ENCODE assay signal across 9 mouse cellular contexts in the genomic region with DNA sequence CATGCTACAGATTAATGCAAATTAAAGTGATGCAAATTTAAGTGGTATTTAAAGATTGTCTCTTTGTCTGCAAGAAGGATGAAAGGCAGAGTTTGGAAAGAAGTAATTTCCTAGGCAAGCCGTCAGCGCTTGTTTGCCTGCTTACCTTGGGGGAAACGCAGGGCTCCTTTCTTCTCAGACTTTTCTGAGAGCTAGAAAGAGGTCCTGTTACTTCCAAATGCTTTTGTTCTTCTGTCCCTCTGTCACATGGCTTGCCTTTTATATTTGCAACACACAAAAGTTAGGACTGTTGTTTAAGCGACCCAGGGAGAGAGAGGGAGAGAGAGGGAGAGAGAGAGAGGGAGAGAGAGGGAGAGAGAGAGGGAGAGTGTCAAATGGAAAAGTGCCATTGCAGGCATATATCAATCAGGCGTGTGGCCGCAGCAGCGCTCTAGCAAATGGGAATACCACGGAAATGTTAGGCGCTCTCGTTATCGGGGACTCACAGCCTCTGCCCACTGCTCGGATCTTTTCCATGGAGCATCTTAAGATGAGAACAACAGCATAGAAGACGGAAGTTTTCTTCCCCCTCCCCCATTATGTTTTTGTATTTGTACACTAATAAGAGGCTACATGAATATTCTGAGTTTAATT. TPM values are rescaled to one million over a fixed set of nuclear protein-coding genes. Genes with fewer than 3 reads are reported as not detected.
DNase-seq lines count a peak whose midpoint lies in the region; ATAC-seq lines count a peak whose summit lies in the region.
"Had no signal": no experiment of that assay in that cellular context is flagged by ENCODE, and none has a peak within 500 bp of the region (broad histone marks: within the 10 kb centered on the region; RNA-seq: fewer than 3 reads in every experiment).

A gene (minus strand): TSS at position 534 of the 633 bp plus-strand sequence.

- H3K4me2 ChIP-seq in heart, embryonic 14.5 days (ENCODE audit: low read length) = peak within 1 kb of the TSS; percentile 64
- peak within 1 kb of the TSS; percentile 52 for H3K4me2 ChIP-seq in forebrain, embryonic 12.5 days
- peak within 1 kb of the TSS; percentile 55 for H3K4me2 ChIP-seq in midbrain, embryonic 13.5 days (replicated peaks)

- no peaks in the 10 kb centered on the region for H3K27me3 ChIP-seq in heart, embryonic 14.5 days (ENCODE audit: control insufficient read depth, insufficient read depth, low read length)
- H3K27me3 ChIP-seq in forebrain, embryonic 12.5 days = no peaks in the 10 kb centered on the region
- no peaks in the 10 kb centered on the region for H3K27me3 ChIP-seq in midbrain, embryonic 13.5 days

- H3K9me3 ChIP-seq in heart, embryonic 14.5 days (ENCODE audit: control insufficient read depth, low read length) = no peaks in the 10 kb centered on the region
- H3K9me3 ChIP-seq in forebrain, embryonic 12.5 days = no peaks in the 10 kb centered on the region
- no peaks in the 10 kb centered on the region for H3K9me3 ChIP-seq in midbrain, embryonic 13.5 days

- intact Hi-C loops in left cerebral cortex, postnatal 25 days (cut with DNase I) = no loop called here

- H3K36me3 ChIP-seq in heart, embryonic 14.5 days (ENCODE audit: control insufficient read depth, insufficient read depth, low read length) = no peaks in the 10 kb centered on the region
- no peaks in the 10 kb centered on the region for H3K36me3 ChIP-seq in forebrain, embryonic 12.5 days (replicated peaks)
- no peaks in the 10 kb centered on the region for H3K36me3 ChIP-seq in midbrain, embryonic 13.5 days

- peak within 1 kb of the TSS; percentile 26 to 37 for H3K4me3 ChIP-seq in heart, embryonic 14.5 days (ENCODE audit: control insufficient read depth in 1 of 2, insufficient read depth in 1 of 2, low read depth in 1 of 2, low read length in 2 of 2)
- peak within 1 kb of the TSS; percentile 31 for H3K4me3 ChIP-seq in forebrain, embryonic 12.5 days (replicated peaks)
- peak within 1 kb of the TSS; percentile 38 for H3K4me3 ChIP-seq in midbrain, embryonic 13.5 days (replicated peaks)

- no peak for ATAC-seq in heart, embryonic 14.5 days (ENCODE audit: insufficient number of reproducible peaks, insufficient read depth, low FRiP score, low read depth)
- peak; percentile 54; the same call in 1 of the 2 replicates for ATAC-seq in forebrain, embryonic 12.5 days (ENCODE audit: low FRiP score)
- peak; percentile 49 for ATAC-seq in midbrain, embryonic 13.5 days

- H3K9ac ChIP-seq in heart, embryonic 14.5 days (ENCODE audit: low read length) = no peak within 1 kb of the TSS
- no peak within 1 kb of the TSS; the same call in 1 of the 2 replicates for H3K9ac ChIP-seq in forebrain, embryonic 12.5 days
- H3K9ac ChIP-seq in midbrain, embryonic 13.5 days (replicated peaks) = peak within 1 kb of the TSS; percentile 24; the same call in 1 of the 2 replicates

- H3K4me1 ChIP-seq in heart, embryonic 14.5 days (ENCODE audit: control insufficient read depth in 2 of 2, insufficient read depth in 2 of 2, low read length in 2 of 2) = no peaks in the 10 kb centered on the region
- peaks cover 6% of the 10 kb centered on the region; the same call in 1 of the 2 replicates for H3K4me1 ChIP-seq in forebrain, embryonic 12.5 days
- peaks cover 6% of the 10 kb centered on the region; the same call in 1 of the 2 replicates for H3K4me1 ChIP-seq in midbrain, embryonic 13.5 days (replicated peaks)

- no peak within 1 kb of the TSS for H3K27ac ChIP-seq in heart, embryonic 14.5 days (replicated peaks in 1 of 2; ENCODE audit: control insufficient read depth in 1 of 2, insufficient read depth in 1 of 2, low read depth in 2 of 2, low read length in 2 of 2)
- peak within 1 kb of the TSS; percentile 61; the same call in 1 of the 2 replicates for H3K27ac ChIP-seq in forebrain, embryonic 12.5 days
- H3K27ac ChIP-seq in midbrain, embryonic 13.5 days = peak within 1 kb of the TSS; percentile 73

- DNase-seq in heart, adult 11 months = no peak
- peak; percentile 54 for DNase-seq in cerebellum, adult 9-10 months
- no peak for DNase-seq in thymus, postnatal 0 days (ENCODE audit: low spot score)
- no peak for DNase-seq in testis, postnatal 14 days (ENCODE audit: low spot score)
- no peak for DNase-seq in left cerebral cortex, postnatal 25 days (ENCODE audit: low spot score in 2 of 2)
- DNase-seq: lung, postnatal 4 days had no signal

- WGBS in heart, embryonic 14.5 days = 15% methylated on average over 13 of the region's 13 CpGs
- WGBS in forebrain, embryonic 12.5 days = 16% methylated on average over 13 of the region's 13 CpGs
- WGBS in midbrain, embryonic 13.5 days = 32% methylated on average over 13 of the region's 13 CpGs

RNA-seq across cellular contexts. Expression of the gene that starts here (rescaled TPM):
- polyA plus RNA-seq in heart, embryonic 14.5 days (2014; fragmentation: Nextera tagmentation; extraction: Ambion mirVana) = 1.1 and 1.3 TPM in 2 replicates
- 5.0 and 6.3 TPM in 2 replicates for polyA plus RNA-seq in forebrain, embryonic 12.5 days (2016; fragmentation: Nextera tagmentation; extraction: Ambion mirVana)
- 5.9 and 7.3 TPM in 2 replicates for polyA plus RNA-seq in midbrain, embryonic 13.5 days (2015; fragmentation: Nextera tagmentation; extraction: Ambion mirVana)
- polyA plus RNA-seq in thymus, postnatal 0 days (2015; fragmentation: Nextera tagmentation; extraction: Ambion mirVana) = 0.07 TPM in 1 of 2 replicates, not detected in the other
- total RNA-seq in left cerebral cortex, postnatal 25 days (2021) = 10 to 100 TPM in 1 of 2 experiments, 1 to 10 TPM in 1; 8.5 to 10.4 TPM

Comparison
In these comparisons a context has a peak if more than half of its experiments do, and no peak if none do; other contexts are left out.
1. H3K27ac ChIP-seq: peak in forebrain, embryonic 12.5 days (single experiment) and midbrain, embryonic 13.5 days (single experiment); none in heart, embryonic 14.5 days (0 of 2).
2. Peak in every context shown above with its lines, with median percentiles within 50 percentile points of each other: H3K4me2 ChIP-seq and H3K4me3 ChIP-seq.